Mouse (Mus musculus) layer of hippocampus, postnatal 10 days (tissue): Measurements from ENCODE around the gene Nudt1. TPM values are rescaled to one million over a fixed set of nuclear protein-coding genes. Genes with fewer than 3 reads are reported as not detected.

Experiments used
- DNase-seq, 2 experiments: peaks; one replicate each; pipeline ENCODE4 v3.0.0; 2021; ENCODE audit warnings: low spot score in 2 of 2
- long read RNA-seq: library from polyadenylated mRNA; stranded (forward); transcript quantifications from one replicate; pipeline ENCODE4 v2.0.0, GENCODE M21; 2023
- total RNA-seq, 2 experiments: library from RNA; stranded (reverse); gene quantifications; 2 replicates each; pipeline ENCODE4 v1.2.3; 2021

Gene Nudt1
- 1 to 10 TPM; 5.8 to 7.5 TPM for total RNA-seq
- long read RNA-seq, partial matches to known transcripts = 0 of 6 reads
- long read RNA-seq, other reads (novel, unspliced or antisense) = 1 of 6 reads

DNA sequence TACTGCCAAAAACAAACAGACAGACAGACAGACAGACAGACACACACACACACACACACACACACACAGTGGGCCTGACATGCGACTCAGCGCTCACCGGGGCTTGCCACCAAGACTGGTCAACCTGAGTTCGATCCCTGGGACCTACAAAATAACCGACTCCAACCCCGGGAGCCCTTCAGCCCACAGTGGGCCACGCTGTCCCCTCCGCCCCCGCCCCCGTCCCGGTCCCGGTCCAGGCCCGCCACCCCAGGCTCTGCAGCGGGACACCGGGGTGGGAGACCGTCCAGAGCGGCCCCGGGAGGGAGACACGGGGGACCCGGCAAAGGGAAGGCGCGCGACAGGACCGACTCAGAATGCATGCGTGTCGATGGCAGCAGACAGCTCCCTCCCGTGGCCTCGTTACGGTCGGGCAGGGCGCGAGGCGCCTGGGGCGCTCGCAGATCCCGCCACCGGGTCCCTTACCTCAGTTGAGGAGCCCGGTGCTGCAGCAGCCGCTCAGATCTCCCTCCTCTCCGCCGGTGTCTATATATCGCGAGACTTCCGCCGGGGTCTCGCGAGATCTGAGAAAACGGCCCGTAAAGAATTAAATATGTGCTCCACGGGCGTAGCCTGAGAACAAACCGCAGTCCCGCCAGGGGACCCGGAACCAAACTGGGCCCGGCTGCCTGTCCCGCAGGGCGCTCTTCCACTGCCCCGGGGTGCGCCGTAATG lies at the start of gene Nudt1, which contains the start of gene Mad1l1:
Gene Nudt1 (plus strand): TSS at position 615 of the 714 bp plus-strand sequence.
Gene Mad1l1 (minus strand): TSS at position 511 of the 714 bp plus-strand sequence.
- DNase-seq = peak; percentile 90 to 91

GRCm38 (mm10) chr5:140276779-140277178 lies 44.7 kb upstream of the Nudt1 start:
- no peak for DNase-seq

DNA sequence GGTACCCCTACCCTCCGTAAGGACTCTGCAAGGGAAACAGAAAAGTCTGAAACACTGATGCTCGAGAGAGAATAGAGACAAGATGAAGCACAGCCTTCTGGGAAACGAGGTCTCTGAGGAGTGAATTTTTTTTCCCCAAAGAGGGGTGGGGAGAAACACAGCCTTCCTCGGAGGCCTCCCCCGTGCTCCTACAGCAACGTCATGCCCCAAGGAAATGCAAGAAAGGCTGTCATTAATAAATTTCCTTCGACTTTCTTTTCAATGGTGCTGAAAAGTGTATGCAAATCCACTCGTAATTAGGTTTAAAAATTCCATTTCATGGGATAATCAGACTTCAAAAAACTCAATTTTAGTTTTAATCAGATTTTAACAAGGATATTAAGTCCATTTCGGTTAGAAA lies 41.3 kb upstream of the Nudt1 start:
- no peak for DNase-seq

DNA sequence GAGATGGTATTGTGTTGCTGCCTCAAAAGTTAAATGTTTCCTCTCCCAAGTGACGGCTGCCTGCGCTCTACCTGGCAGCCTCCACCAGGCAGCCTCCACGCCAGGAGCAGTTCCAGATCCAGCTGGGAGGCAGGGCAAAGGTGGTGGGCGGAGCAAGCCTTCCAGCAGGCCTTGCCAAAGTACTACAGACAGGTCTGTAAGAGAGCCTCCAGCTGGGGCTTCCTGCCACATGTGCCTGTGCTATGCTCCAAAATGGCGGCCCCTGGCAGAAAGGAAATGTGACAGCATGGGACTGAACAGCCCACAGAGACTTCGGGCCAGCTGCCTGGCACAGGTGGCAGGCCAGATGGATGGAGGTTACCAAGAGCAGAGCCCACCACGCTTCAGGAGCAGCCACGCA lies 39.1 kb upstream of the Nudt1 start:
- DNase-seq = peak; percentile 43

- DNase-seq = no peak
Measured at GRCm38 (mm10) chr5:140282900-140283299, 38.6 kb upstream of the Nudt1 start.

DNA sequence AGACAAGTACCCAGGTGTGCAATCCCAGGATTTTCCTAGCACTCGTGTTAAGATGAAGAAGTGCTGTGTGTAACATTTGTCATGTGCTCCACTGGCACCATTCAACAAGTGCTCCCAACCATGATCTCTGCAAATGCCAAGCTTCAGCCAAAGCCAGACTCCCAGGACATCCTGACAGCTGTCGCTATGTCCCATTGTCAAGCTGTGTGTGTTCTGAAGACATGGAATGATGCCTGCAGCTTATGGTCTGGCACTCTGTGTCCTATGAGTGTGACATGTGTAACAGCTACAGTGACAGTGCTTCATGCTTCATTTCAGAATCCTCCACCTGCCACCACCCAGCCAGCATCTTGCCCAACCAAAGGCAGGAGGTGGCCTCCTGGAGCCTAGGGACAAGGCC lies 37.4 kb upstream of the Nudt1 start:
- no peak for DNase-seq

DNA sequence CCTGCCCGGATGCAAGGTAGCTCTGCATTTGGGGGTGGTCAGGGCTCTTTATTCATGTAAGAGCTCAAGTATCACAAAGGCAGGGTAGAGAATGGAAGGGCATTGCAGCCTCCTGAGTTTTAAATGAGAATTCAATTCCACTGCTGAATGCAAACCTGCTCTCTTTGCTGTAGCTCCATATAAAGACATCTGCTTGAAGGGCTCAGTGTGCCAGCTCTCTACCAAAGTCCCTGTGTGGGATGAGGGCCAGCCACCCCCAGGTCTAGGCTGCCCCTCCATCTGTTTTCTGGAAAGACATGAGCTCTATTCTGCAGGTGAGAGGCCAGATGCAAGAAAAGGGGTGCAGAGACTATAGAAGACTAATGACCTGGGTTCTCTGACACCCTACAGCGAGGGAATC lies 36.7 kb upstream of the Nudt1 start:
- DNase-seq = no peak

DNA sequence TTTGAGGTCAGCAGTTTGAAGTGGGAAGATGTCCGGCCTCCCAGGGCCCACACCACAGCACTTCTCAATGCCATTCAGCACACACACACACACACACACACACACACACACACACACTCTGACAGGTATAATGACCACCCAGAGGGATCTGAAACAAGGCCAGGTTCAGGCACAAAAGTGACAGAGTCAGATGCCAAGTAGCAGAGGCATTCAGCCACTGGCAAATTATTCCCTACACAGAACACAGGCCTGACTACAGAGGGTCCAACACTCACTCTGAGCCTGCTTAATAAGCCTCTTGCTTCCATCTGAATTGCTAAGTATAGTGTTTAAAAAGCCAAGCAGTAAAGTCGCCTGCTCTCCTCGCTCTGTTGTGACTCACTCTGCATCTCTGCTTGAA lies 33.2 kb upstream of the Nudt1 start:
- peak in 1 of 2 experiments; percentile 47 for DNase-seq

- no peak for DNase-seq
Measured at GRCm38 (mm10) chr5:140289161-140289560, 32.3 kb upstream of the Nudt1 start.

- peak; percentile 56 to 75 for DNase-seq
Measured at GRCm38 (mm10) chr5:140292152-140292551, 29.3 kb upstream of the Nudt1 start.

GRCm38 (mm10) chr5:140298291-140298690 lies 23.2 kb upstream of the Nudt1 start:
- no peak for DNase-seq

DNA sequence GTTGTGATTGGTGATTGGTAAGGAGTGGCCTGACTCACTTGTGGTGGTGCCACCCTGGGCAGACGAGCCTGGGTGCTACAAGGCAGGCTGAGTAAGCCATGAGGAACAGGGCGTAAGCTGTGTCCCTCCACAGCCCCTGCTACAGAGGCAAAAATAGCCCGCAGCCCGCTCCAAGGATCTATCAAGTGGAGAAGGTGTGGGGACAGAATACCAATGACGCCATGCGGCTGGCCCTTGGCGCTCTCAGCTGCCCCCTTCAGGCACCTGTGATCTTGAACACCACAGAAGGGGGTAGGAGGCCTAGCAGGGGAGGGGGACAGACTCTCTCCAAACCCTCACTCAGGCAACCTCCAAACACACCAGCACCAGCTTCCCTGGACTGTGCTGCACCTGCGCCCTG lies 15.4 kb upstream of the Nudt1 start:
- DNase-seq = no peak

GRCm38 (mm10) chr5:140307602-140308001 lies 13.9 kb upstream of the Nudt1 start:
- DNase-seq = no peak

DNA sequence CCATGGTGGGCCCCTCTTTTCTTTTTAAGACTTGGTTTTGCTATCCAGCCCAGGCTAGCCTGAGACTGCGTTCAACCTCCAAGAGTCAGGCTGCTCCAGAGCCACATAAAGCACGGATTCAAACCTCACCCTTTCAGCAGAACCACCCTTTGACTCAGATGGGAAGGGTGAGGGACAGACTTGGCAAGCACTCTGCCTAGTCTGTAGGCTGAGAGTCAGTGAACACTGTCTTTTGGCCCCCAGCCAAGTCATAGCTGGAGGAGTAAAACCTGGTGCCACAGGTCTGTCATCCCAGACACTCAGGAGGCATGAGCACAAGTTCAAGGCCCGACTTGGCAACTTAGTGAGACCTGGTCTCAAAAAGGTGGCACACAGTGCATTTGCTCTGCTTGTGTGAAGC lies 4.7 kb upstream of the Nudt1 start:
- DNase-seq = no peak

DNA sequence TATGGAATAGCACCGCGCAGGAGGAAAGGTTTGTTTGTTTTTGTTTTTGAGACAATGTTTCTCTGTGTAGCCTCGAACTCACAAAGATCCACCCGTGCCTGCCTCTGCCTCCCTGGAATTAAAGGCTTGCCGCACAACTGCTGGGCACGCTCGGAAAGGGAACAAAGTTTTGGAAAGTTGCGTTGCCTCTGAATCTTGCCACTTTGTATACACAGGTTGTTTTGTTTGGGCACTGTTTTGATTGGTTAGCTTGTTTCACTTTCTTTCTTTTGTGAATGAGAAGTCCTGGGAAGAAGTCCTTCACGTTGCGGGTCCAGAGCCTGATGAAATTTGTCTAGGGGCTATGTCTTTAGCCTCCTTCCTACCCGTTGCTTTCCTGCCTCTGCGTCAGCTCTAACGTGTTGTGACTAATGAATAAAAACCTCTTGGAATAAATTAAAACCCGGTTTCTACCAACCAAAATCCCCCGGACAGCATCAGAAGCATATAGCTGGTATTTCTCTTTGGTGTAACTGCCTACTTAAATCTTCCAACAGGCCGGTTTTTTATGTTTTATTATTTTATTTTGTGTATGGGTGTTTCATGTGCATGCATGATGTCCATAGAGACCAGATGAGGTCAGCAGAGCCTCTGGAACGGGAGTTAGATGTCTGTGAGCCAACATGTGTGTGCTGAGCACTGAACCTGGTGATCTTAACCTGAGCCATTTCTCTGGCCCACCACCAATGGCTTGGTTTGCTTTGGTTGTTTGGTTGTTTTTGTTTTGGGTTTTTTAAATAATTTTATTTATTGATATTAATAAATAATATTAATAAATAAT lies 510 bp downstream of the Nudt1 start:
- no peak for DNase-seq

DNA sequence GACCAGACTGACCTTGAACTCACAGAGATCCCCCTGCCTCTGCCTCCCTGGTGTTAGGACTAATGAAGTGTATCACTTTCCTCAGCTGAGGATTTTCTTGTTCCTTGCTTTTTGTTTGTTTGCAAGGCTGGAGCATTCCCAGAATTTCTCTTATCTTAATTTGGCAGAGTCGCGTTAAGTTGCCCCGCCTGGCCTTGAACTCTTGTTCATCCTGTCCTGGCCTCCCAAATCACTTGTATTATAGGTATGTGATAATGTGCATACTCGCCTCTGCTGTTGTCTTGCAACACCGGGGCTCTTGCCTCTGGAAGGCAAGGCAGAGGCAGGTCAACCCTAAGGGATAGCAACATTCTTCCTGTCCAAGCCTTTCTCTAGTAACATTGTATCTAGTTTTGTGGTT lies 2.6 kb downstream of the Nudt1 start:
- no peak for DNase-seq

GRCm38 (mm10) chr5:140331615-140332512 lies 10.4 kb downstream of the Nudt1 start, which contains the start of gene Mrm2:
Gene Mrm2, minus strand, starts transcription at chr5:140331898.
- peak; percentile 75 to 83 for DNase-seq

DNA sequence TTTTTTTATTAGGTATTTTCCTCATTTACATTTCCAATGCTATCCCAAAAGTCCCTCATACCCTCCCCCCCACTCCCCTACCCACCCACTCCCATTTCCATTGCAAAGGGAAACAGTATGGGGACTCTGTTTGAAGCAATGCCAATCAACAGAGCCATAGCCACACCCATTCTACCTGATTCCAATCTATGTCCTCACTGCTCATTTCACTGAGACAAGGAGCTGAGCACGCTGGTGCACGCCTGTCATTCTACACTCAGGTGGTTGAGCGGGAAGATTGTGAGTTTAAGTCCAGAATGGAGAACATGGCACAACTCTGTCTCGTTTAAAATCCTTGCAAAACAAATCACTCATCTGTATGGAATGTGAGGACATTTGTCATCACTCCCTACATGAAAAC lies 11.1 kb downstream of the Nudt1 start:
- DNase-seq = no peak

DNA sequence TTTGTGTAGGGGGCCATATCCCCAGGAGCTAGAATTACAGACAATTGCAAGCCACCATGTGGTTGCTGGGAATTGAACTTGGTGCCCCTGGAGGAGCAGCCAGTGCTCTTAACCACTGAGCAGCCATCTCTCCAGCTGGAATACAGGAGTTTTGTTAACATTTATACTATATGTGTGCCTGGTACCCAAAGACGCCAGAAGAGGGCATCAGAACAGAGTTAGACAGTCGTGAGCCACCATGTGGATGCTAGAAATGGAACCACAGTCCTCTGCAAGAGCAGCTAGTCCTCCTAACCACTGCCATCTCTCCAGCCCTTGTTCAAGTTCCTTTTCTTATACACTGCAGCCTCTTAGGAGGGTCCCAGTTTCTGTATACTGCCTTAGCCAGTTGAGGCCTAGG lies 12.2 kb downstream of the Nudt1 start:
- DNase-seq = no peak

- DNase-seq = peak; percentile 42 to 53
Measured at GRCm38 (mm10) chr5:140336680-140337079, 15.2 kb downstream of the Nudt1 start.

- DNase-seq = no peak
Measured at GRCm38 (mm10) chr5:140338779-140339178, 17.3 kb downstream of the Nudt1 start.
